Mouse (Mus musculus): ENCODE data around the gene Itpr2. TPM values are rescaled to one million over a fixed set of nuclear protein-coding genes. Genes with fewer than 3 reads are reported as not detected.

The Itpr2 gene
- total RNA-seq, 2 experiments from 2014 or later, result 19.2 to 20.8 TPM

DNA sequence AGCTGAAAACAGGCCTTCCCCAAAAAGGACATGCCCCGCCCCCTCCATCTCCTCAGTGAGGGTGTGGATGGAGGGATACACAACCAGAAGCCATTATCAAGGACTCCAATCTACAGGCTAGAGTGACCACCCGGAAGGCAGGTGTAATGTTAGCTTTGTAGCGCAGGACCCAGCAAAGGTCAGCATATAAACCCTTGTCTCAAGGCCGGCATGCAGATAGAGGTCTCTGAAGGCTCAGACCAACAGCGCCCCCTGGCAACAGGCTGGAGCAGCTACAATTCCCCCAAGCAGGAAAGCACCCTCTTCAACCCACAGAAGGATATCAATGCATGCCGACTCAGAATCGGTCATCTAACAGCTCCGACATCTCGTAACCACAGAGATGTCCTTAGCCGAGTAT is 162.2 kb downstream of the Itpr2 start:
- intact Hi-C loops (cut with DNase I), result no loop called here
- peak; percentile 34 to 40 for DNase-seq (ENCODE audit: low spot score in 2 of 2)

DNA sequence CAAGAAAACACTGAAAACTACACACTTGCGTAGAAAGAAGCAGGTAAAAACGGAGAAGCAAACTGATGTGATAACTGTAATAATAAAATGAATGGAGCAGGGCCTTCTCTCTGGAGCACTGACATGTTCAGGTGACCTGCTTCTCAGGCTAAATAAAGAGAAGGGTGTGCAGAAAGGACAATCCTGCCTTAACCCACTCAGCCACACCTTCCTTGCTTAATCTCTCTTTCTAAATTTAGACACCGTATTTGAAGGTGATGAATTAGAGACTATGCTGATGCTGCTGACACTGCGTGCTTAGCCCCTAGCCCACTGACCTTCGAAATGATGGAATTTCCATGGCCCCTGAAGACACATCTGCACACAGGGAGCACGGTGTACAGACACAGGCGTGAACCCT is 164.8 kb downstream of the Itpr2 start:
- intact Hi-C loops (cut with DNase I), result no loop called here

DNA sequence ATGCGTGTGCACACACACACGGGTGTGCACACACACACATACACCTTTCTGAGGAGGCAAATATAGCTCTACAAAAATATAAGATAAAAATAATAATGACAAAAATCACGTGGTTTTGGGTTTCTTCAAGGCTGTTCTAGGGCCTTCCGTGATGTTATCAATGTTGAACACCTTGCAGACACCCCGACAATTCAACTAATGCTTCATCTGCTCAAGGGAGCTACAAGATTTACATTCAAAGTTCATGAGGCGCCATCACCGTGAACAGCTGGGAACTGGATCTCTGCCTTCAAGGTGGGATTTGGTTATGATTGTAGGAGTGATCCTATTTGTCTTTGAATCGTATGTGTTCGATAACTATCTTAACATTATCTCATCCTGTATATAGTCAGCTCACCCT is 166.8 kb downstream of the Itpr2 start:
- DNase-seq (ENCODE audit: low spot score in 2 of 2), result no peak
- intact Hi-C loops (cut with DNase I), result no loop called here

More for the DNA sequence above, 164.8 kb downstream of the Itpr2 start:
- no peak for DNase-seq (ENCODE audit: low spot score in 2 of 2)

DNA sequence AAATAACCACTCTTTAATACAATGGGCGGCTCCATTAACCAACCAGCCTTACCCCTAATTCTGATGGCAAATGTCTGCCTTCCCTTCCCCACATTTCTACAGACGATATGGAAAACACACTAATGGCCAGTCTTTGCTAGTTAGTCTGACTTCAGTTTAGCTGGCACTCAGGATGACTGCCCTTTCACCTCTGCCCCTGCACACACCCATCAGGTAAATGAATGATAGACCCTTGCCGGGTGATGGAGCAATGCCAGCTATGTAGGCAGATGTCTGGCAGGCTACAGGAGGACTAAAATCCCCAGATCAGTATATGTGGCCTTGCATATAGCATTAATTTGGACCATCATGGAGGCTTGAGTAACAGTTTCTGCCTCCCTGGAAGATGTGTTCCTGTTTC is 168.5 kb downstream of the Itpr2 start:
- intact Hi-C loops (cut with DNase I), result no loop called here
- no peak for DNase-seq (ENCODE audit: low spot score in 2 of 2)

DNA sequence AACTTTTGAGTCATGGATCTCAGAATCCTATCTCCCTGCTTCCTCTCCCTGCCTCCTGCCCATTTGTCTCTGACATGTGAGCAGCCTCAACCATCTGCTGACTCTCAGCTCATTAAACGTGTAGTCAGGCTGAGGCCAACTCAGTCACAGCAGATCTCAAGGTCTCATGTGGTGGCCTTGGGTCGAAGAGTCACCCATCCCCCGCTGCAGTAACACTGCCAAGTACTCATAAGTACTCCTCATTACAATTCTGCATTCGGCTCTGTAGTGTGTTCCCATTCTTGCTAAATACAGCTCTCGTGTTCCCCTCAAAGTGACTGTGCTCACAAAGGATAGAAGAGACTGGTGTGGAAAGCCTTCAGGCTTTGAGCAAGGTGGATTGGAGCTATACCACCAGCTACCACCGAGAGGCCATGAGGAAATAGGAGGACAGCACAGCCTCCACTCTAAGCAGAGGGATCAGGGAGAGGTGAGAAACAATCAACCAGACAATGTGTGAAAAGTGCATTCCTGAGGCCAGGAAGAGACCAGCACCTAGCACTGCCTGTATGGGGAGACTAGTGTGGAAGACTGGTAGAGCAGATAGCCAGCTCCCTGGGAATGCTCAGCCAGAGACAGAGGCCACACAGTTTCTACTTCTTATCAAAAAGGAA is 170.9 kb downstream of the Itpr2 start:
- intact Hi-C loops (cut with DNase I), result no loop called here
- no peak for DNase-seq (ENCODE audit: low spot score in 2 of 2)

DNA sequence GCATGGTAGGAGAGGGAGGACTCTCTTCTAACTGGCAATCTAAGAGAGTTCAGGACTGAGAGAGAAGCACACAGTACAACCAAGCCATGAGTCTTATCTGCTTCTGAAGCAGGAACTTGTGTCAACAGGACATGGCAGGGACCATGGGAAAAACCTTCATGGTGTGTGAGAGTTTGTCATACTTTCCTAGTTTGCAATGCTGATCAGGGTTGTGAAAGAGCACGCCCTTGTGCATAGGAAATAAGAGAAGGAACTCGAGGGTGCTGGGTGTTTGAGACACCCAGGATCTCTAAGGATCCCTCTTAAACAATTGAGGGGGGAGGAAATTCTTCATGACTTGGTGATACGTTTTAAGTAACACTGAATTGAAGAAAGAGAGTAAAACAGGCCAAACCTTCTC is 172.9 kb downstream of the Itpr2 start:
- intact Hi-C loops (cut with DNase I), result no loop called here
- DNase-seq (ENCODE audit: low spot score in 2 of 2), result no peak

DNA sequence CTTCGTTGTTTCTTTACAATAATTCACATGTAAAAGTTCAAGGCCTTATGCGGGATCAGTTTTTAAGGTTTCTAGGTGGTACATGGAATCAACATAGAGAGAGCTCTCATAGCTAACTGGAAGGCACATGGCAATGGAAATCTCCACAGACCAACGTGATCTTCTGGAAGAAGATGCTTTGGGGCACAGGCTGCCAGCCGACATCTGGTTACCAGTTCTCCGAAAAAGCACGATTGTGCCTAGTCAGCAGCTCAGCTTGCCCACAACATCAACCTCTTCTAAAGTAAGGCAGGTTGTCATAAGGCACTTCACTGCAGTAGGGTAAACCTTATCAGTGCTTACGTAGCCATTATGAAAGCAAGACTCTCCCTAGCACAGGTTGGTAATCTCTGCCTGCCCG is 175.4 kb downstream of the Itpr2 start:
- intact Hi-C loops (cut with DNase I), result no loop called here
- DNase-seq (ENCODE audit: low spot score in 2 of 2), result no peak

DNA sequence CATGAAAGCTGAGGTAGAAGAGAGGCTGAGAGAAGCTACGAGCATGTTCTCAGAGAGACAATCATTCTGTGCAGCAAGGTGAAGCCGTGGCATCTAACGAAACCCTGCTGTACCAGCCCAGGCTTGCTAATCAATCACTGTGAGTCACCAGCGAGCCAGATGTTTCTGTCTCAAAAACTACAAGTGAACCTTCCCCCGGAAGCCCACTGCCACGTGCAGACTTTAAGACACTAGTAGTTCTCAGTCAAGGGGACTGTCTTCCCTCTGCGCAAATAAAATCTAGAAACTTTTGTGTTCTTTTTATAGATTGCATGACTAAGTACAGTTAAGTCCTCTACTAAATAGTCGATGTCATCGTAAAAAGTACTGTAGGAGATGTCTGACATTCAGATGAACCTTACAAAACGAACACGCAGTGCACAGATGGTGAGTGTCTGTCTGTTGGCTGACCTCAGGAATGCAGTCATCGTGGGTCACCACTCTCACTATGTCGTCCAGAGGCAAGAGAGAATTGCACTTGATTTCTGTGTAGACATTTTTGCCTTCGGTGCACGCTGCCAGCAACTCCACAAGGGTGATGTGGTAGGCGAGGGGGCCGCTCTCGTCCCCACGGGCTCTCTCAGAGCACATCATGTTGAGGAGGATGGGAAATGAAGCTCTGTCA is 177.3 kb downstream of the Itpr2 start:
- no peak for DNase-seq (ENCODE audit: low spot score in 2 of 2)
- intact Hi-C loops (cut with DNase I), result no loop called here

DNA sequence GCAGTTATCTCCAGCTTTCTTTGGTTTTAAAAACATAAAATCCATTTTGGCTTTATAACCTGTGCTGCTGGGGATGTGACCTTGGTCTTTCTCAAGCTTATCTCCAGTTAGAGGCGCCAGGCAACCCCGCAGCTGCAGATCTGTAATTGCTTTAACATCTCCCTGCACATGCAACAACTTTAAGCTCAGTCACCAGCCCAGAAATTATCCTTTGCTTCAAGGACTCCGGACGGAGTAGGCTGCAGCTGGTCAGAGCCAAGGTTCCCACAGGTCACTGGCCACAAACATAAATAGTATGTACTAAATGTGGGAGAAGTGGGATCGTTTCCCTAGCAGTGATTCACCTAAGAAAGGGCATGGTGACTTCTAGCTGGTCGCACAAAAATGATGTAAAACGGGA is 179.5 kb downstream of the Itpr2 start:
- DNase-seq (ENCODE audit: low spot score in 2 of 2), result no peak
- intact Hi-C loops (cut with DNase I), result no loop called here

DNA sequence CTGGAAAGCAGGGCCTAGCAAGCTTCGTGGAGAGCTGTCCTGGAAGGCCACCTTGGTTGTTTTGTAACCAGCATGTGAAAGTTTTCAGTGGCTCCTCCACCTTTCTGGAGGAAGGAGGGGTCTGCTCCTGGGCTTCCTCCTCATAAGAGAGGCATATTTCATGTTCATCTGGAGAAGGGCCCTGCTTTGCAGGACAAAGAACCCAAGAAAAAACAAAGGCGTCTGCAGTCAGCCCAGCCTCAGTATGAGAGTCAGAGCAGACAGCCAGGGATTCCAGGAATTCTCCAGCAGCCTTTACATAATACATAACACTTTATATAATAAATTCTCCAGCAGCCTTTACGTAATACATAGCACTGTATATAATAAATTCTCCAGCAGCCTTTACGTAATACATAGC is 180.1 kb downstream of the Itpr2 start:
- no peak for DNase-seq (ENCODE audit: low spot score in 2 of 2)
- intact Hi-C loops (cut with DNase I), result no loop called here

DNA sequence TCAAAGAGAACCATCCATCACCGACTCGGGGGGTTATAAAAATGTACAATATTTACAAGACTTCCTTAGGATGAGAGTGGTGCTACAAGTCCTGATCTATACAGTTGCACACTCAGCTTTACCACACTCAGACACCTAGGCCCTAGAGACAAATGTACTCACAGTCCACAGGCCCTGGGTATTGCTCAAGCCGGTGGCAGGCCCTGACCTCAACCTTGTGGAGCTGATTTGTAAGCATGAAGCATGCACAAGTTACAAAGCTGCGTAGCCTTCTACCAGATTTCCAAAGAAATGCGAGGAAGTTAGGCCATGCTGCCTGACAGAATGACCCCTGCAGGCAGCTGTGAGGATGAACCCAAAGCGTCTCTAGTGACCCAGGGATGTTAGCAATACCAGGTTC is 185.6 kb downstream of the Itpr2 start:
- intact Hi-C loops (cut with DNase I), result no loop called here
- DNase-seq (ENCODE audit: low spot score in 2 of 2), result no peak

DNA sequence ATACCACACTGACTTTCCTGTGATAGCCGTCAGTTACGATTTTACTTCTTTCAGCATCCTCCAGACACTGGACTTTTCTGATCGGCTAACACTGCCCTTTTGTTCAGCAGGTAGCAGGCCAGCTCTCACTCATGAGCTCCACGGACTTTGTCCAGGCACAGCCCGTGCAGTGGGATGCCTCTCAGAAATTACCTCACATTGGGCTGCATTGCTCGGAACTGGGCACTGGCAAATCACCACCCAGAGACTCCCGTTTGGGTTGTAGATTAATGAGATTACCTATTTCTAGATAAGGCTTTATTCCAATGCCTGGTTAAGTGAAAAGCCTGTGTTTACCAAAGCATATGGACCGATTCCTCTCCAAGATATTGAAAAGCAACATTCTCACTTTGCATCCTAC is 186.9 kb downstream of the Itpr2 start:
- intact Hi-C loops (cut with DNase I), result no loop called here
- no peak for DNase-seq (ENCODE audit: low spot score in 2 of 2)

DNA sequence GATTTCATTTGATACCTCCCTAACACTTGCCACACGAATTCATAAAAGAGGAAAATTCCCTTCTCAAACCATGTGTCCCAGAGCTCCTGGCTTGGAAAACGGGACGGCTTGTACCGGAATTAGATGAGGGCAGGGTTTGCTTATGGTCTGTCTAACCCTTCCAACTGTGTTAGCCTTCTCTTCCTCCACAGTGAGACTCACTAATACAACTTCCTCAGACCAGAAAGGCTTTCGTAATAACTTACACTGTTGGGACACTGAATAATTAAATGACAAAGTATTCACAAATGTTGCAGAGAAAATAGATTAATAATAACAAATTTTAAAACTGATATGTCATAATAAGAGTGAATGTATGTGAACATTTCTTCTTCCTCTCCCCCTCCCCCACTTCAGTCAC is 187.7 kb downstream of the Itpr2 start:
- intact Hi-C loops (cut with DNase I), result no loop called here
- no peak for DNase-seq (ENCODE audit: low spot score in 2 of 2)

DNA sequence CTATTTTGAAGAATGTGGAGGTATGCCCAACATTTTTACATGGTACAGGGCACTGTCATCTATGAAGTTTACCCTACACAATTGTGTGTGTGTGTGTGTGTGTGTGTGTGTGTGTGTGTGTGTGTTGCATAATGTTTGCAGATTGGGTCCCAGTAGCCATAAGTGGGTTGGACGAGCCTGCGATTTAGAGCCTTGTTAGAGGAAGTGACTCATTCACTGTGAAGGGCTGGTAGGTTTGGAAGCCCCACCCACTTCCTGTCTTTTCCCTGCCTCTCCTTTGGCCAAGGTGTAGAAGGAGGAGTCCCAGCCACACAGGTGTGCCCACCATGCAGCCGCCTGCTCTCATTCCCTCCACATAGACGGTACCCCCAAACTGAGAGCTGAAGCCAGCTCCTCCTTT is 188.6 kb downstream of the Itpr2 start:
- intact Hi-C loops (cut with DNase I), result no loop called here
- DNase-seq (ENCODE audit: low spot score in 2 of 2), result no peak

DNA sequence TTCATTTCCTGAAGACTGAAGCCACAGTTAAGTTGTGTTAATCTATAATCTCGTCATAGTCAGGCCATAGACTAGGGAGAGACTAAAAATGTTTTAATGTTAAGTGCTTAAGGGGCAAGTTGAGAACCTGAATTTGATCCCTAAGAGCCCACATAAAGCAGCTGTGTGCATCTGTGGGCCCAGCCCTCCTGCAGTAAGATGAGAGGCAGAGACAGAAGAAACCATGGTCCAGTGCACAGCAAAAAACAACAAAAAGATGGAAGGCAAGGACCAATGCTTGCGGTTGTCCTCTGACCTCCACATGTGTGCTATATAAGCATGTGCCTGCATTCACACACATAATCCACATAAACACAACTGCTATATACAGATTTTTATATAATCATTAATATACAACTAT is 191.8 kb downstream of the Itpr2 start:
- no peak for DNase-seq (ENCODE audit: low spot score in 2 of 2)
- intact Hi-C loops (cut with DNase I), result no loop called here

DNA sequence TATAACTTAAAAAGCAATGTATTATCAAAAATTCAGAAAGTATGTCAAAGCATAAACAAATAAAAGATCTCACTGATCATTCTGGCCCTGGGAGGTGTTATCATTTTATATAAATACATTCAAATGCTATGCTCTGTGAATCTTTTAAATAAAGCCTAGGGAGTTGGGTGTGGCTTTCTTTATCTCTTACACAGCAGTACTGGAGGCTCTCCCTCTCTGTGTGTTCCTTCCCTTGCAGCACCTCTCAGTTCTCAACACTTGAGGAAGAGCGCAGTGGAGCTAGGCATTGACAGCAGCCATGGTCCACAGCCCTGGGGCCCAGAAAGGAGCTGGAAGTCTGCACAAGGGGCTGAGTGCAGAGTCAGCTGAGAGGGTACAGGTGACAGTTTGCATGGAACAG is 192.7 kb downstream of the Itpr2 start:
- intact Hi-C loops (cut with DNase I), result no loop called here
- DNase-seq (ENCODE audit: low spot score in 2 of 2), result no peak

DNA sequence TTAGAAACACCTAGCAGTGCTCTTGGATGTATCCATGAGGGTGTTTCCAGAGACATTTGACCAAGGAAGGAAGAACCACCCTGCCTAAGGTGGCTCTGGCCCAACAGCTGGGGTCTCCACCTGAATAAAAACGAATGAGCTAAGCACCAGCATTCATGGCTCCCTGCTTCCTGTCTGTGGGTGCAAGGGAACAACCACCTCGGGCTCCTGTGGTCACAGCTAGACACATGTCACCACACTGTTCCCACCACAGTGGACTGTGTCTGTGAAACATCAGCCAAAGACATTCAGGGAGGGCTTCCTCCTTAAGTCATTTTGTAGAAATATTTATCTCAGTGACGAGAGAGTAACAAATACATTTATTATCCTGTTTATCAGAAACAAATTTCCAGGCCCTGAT is 196.0 kb downstream of the Itpr2 start:
- DNase-seq (ENCODE audit: low spot score in 2 of 2), result no peak
- intact Hi-C loops (cut with DNase I), result no loop called here

DNA sequence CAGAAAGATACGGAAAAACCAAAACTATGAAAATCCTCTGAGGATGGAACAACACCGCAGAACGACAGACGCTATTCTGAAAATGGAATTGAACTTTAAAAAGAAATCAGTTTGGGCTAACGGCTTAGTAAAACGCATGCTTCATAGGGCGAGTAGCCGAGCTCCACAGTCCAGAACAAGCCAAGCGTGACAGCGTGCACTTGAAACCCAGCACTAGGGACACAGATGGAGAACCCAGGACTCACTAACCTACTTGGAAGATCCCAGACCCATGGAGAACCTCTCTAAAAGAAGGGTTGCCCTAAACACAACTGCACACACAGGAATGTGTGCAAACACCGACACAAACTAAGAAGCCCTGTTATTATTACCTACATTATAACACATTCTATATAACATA is 197.9 kb downstream of the Itpr2 start:
- intact Hi-C loops (cut with DNase I), result no loop called here
- no peak for DNase-seq (ENCODE audit: low spot score in 2 of 2)

DNA sequence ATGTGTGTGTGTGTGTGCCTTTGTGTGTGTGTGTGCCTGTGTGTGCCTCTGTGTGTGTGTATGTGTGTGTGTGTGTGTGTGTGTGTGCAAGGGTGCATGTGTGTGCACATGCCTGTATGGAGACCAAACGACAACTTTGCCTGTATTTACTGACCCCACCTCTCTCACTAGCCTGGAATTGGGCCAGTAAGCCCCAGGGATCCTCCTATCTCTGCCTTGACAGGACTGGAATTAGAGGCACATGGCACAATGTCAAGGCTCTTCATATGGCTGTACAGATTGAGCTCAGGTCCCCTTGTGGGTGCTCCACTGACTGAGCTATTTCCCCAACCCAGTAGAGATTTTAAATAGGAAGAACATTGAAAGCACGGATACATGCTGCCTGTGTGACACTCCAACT is 198.7 kb downstream of the Itpr2 start:
- intact Hi-C loops (cut with DNase I), result no loop called here
- DNase-seq (ENCODE audit: low spot score in 2 of 2), result no peak

DNA sequence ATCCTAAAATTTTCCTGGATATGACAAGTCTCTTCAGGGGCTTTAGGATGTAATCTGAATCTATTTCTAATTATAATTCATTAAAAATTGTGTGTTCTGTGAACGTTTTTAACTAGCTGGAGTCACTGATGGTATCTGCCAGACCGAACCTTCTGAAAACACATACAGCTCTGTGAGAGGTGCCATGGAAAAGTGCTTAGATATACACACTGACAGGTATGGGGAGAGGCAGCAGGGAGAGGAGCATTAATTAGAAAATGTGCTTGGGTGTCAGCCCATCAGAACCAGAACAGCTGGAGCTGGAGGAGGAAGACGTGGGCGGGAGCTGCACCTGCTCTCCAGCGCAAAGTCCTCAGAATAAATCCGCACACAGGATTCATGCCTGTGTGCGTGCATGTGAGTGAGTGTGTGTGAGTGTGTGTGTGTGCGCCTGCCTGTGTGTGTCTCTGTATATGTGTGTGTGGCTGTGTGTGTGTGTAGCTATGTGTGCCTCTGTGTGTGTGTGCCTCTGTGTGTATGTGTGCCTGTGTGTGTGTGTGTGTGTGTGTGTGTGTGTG is 199.4 kb downstream of the Itpr2 start:
- DNase-seq (ENCODE audit: low spot score in 2 of 2), result peak; percentile 35 to 55
- intact Hi-C loops (cut with DNase I), result no loop called here

DNA sequence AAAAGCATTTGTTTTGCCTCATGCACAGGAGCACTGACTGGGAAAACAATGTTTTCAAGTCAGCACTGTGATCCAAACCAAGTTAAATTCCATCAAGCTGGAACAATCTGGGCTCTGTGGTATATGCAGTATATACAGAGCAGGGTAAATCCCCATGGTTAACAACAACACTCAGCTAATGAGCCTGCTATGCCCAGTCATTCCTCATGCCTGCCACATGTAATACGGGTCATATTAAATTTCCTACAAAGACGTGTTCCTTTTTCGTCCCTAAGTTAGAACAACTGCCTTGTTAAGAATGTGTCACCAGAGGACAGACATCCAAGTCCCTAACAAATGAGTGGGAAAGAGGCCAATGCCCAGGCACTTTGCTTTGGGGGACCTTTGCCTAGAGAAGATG is 199.9 kb downstream of the Itpr2 start:
- intact Hi-C loops (cut with DNase I), result no loop called here
- no peak for DNase-seq (ENCODE audit: low spot score in 2 of 2)
